Mouse (Mus musculus) induced T-regulatory cell, adult 2 months (primary cell): Measurements from ENCODE around the gene Capn5.
"Not testable (repeated sequence)": the region's sequence is repeated elsewhere in the genome, so short reads cannot be mapped to it uniquely, and the experiment has no call there.

ENCODE experiments used
- DNase-seq: peaks from one replicate; pipeline ENCODE4 v3.0.0-alpha.2; 2012; ENCODE audit warnings: low read depth

The Capn5 gene

DNA sequence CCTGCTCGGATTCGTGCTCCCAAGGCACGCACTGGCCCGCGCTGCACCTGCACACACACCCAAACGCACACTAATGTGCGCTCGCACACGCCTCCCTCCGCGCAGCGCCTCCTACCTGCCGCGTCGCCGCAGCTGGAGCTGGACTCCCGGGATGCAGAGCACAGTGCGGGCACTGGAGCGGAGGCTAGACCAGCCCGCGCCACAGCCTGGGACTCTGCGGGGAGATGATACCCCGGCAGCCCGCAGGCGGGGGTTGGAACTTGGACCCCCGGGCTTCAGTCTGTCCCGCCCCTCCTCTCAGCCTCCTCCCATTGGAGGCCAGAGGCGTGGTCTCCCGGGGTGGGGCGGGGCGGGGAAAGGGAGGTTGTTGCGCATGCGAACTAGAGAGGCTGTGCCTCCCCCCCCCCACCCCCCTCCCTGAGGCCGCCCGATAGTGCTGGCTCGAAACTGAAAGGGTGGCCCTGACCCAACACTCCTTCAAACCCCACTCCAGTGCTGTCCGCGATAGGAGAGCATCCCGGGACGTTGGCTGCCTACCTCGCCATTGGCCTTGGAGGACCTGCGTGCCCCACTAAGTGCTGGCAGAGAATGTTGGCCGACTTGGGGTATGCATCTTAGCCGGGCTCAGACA, at the start of gene Capn5:
TSS of gene Capn5 (minus strand) at position 346 of the 631 bp plus-strand sequence.
- peak; percentile 95 for DNase-seq

DNA sequence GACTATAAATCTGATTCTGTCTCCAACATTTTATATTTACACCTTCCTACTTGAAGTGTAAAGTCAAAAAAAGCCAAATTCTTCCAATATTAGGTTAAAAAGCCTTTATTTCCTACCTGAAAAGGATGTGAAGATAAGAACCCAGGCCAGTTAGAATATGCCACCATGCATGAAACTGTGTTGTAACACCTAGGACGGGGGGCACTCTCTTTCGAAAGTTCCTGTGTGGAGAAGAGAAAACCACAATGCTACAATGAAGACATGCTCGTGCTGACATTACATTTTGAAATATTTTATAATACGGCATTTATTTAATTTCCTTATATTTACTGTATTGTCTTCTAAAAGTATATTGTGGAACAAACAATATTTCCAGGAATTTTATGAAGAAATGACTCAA, 45.7 kb upstream of the Capn5 start:
- no peak for DNase-seq

DNA sequence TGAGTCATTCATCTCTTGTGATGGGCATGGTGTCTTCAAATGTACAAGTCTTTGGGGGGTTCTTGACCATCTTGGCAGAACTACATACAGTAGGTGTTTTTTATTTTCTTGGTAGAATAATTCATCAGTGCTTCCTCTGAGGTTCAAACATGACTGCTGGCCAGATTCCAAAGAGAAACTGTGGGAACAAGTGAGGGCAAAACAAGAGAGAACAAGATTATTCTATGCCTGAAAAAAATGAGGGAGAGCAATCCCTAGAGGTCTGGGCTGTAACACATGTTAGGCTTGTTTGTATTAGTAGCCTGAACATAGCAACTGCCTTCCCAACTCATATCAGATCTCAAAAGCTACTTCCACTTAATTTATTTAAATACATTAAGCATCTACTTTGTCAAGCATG, 38.6 kb upstream of the Capn5 start:
- DNase-seq = no peak

DNA sequence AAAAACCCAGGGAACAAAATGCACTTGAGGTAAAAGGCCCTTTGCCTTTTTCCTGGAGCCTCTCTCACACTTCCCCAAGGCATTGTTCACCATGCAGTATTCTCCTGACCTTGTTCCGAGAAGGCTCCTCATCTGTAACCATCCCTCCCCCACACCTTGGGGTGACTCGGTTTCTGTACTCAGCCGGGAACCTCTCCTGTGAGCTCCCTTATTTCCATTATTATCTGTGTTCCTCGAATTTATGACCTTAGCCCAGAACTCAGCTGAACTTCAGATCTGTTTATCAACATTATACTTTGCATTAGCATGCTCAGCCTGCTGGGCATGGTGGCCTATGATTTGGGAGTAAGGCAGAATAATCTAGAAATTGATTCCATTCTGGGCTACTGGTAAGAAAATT, 24.9 kb upstream of the Capn5 start:
- no peak for DNase-seq

DNA sequence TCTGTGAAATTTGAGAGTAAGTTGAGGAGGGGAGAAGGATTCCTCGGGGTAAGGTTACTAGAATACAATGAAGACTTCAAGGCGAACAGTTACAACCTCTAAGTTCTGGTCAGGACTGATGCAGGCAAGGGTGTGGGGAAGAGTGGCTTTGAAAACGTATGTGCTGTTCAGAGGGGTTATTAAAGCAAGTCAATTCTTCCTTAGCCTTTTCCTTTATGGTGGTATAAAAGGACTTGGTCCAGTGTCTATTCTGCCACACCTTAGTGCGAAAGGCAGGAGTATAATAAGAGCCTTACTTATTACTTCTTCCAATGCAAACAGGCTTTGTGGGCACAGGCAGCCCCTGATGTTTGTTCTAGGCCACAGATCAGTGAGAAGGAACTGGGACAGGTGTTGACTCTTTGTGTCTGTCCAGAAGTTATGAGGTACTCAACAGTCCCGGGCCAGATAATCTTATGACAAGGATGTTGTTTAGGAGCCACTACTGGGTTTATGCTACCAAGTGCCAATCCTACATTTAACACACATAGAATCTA, 23.5 kb upstream of the Capn5 start:
- DNase-seq = no peak

DNA sequence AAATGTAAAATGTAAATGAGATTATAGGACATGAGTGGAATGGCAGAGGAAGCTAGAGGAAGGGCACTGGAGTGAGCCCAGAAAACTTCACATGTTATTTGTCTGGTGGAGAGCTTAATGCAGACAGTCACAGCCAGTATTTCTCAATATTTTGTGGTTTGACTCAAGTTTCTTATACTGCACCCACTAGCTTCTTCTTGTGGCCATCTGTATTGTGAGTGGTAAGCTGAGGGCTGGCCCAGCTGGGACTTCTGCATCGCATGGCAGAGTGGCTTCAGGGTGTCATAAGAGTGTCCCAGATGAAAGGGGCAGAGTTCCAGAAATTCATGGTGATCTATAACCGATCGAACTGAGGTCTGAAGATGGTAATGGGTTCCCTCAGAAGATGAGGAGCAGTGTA, 22.3 kb upstream of the Capn5 start:
- no peak for DNase-seq

DNA sequence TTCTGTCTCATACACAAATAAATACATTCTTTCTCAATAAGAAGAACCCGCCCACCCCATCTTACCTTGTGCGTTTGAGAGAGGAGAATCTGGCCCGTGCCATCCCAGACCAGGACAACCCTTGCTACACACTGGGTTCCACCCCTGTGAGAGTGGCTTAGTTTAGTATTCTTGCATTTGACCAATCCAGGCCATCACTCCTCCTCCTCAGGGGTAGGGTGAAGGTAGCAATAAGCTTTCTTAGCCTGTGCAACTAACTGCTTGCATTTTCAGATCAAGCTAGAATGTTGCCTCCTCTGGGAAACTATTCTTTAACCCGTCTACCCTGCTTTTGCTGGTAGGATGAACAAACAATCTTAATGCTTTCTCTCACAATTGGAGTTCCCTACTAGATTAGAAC, 21.3 kb upstream of the Capn5 start, which contains the start of gene B3gnt6:
TSS of gene B3gnt6 (minus strand) at position 101 of the 400 bp plus-strand sequence.
- DNase-seq = no peak

DNA sequence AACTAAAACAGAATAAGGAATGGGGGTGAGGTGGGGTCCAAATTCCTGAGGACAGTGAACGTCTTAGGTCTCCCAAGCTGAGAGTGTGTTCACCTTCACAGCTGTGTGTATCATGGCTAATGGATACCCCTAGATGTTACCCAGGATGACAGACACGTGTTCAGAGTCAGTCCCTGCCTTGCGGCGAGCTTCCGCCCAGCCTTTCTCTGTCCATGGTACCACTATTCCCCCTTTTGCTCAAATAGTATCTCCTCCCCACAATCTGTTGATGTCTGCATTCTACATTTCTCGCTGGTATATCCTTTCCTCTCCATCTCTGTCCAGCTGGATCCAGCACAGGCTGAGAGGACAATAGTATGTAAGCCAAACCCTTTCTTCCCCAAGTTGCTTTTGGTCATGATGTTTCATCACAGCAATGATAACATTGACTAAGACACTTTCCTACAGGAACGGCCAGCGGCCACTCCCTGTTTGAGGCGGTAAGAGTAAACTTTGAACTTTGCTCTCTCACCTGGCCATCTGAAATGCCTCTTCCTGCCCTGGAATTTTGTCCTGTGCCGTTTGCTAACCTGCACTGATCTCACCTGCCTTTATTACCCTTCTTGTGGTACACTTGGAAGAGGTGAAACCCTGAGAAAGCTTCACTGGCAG, 17.2 kb upstream of the Capn5 start:
- DNase-seq = no peak

DNA sequence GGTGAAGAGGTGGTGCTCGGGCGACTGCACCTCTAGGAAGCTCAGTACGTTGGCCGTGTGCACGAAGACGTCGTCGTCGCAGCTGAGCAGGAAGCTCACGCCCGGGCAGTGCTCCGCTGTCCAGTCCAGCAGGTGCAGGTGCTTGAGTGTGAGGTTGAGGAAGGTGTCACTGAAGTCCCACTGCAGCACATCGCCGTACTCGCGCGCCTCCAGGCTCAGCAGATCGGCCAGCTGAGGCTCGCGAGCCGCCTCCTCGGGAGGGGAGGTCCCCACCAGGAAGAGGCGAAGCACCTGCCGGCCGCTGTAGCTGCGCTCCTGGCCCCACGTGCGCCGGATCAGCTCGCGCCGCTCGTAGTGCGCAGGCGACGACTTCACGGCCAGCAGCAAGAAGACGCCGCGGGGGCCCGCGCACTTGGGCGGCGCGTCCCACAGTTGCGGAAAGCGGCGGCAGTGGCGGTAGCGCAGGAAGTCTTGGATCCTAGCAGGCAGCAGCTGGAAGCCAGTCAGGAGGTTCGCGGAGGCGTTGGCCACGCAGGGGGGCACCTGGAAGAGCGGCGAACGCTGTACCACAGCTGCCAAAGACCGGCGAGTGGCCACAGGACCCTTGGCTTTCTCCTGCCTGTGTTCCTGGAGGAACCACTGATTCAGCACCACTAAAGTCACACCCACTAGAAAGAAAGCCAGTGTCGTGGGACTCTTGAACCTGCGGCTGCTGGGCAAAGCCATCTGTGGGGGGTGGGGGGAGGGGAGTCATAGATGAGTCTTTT, 16.1 kb upstream of the Capn5 start:
- peak; percentile 54 for DNase-seq

DNA sequence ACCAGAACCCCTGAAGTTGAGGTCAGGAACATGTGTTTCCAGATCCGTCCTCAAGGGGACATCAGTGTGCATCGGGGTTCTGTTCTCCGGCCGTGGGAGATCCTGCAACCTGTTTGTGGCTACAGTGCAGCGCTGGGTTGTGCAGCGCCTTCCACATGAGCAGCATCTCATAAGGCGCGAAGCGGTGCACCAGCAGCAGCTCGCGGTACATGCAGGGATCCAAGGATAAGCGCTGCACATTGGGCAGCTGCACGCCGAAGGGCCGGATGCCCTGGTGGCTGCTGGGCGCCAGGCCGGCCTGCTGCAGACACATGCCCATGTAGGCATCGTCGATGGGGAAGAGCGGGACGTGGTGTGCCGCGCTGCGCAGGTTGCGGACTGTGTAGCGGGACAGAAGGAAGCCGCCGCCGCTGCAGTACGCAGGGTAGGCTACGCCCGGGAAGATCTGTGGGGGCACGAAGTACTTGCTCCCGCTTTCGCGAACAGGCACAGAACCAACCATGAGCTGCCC, 15.5 kb upstream of the Capn5 start:
- DNase-seq = peak; percentile 61

DNA sequence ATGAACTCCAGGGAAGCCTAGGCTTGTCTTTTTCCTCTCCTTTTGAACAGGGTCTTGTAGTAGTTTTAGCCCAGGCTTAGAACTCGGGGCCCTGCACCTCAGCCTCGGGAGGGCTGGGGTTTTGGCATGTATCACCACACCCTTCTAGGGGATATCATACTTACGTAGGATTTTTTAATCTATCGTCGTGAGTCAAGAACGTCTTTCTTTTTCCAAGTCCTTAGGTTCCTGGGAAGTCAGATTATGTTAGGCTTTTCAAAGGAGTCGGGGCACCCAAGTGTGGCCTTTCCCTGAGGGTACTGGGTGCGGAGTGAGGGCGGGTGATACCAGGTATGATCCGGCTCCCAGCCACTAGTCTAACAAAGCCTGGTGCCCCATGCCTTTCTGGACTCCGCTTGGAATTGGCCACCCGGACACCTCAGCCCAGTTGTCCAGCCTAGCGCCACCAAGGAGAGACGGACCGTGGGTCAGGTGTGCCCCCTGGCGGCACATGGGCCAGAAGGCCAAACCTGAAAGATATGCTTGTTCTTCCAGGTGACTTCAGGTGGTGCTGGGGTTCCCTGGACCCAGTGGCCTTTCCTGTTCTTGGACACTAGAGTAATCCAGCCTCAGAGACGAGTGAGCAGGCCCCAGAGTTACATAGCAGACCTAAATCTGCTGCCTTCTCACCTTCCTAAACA, 13.6 kb upstream of the Capn5 start:
- DNase-seq = no peak

DNA sequence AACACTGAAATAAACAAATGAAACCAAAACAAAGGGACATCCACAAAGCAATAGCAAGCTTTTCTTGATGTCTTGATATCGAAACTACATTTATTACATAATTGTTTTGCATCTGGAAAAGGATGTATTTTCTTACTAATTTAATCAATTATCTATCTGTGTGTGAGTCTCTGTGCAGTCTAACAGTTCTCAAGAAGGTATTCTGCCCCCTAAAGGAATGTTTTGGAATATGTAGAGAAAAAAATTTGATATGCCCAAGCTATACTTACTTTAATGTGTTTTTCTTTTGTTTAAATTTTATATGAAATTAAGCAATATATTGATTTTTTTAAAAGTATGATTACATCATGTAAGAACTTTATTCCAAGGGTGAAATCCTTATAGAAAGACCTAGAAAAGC, 12.5 kb upstream of the Capn5 start:
- DNase-seq = peak; percentile 33

DNA sequence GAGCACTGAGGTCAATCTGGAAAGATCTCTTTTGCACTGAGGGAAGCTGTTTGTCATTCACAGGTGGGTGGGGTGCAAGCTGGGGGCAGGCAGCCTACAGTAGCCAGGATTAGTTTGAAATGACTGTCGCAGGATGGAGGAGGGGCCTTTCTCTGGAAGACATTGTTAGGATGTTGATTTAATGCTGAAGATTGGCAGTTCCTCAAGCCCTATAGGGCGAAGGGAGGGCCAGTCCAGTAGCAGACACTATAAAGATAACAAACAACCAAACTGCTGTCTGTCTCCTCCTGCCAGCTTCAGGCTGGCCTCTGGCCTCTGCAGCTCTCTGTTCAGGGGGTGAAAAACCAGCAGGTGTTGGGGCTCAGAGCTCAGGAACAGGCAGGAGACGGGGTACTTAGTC, 11.7 kb upstream of the Capn5 start:
- no peak for DNase-seq

DNA sequence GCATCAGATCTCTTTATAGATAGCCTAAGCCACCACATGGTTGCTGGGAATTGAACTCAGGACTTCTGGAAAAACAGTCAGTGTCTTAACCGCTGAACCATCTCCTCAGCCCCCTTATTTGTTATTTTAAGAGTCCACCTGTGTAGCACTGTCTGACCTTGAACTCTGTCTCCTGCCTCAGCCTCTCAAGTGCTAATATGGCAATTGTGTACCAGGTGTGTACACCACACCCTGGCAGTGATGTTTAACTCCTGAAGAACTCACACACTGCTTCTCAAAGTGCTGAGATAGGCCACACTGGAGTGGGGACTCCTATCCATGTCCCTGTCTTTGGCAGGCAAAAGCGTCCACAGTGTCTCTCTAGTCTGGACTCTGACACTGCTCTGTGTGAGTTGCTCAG, 10.6 kb upstream of the Capn5 start:
- no peak for DNase-seq

DNA sequence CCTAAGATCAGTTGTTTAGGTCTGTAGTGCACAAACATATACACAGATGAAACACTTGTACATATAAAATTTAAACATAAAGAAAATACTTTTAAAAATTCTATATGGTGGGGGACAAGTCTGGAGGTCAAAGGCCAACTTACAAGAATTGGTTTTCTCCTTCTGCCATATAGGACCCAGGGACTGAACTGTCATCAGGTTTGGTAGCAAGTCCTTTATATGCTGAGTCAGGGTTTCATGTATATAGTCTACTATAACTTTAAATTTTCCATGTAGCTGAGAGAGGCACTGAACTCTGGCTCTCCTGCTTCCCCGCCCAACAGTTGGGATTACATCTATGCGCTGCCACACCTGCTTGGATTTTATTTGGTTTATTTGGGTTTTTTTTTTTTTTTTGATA, 10.2 kb upstream of the Capn5 start:
- no peak for DNase-seq

DNA sequence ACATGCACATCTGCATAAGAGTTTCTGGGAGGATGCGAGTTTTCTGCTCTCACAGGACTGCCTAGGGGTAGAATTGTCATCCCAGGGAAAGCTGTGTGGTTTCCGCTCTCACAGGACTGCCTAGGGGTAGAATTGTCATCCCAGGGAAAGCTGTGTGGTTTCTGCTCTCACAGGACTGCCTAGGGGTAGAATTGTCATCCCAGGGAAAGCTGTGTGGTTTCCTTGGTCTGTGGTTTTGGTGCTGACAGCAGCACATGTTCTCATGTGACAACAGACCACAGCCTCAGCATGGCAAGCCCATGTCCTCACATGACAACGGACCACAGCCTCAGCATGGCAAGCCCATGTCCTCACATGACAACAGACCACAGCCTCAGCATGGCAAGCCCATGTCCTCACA, 9.3 kb upstream of the Capn5 start:
- not testable (repeated sequence) for DNase-seq

DNA sequence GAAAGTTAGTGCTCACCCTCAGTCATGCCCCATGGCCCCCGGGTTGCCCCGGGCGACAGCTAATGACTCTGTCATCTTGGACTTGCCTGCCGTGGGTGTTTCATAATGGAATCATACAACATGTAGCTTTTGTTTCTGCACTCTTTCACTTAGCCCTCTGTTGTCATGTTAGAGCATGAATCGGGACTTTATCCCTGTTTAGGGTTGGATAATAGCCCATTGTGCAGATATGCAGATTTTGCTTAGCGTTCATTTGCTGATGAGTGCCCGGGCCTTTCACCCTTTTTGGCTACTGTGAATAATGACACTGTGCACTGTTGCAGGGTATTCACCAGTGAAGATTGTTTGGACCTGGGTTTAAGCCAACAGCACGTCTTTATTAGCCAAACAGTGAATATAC, 8.6 kb upstream of the Capn5 start:
- no peak for DNase-seq

DNA sequence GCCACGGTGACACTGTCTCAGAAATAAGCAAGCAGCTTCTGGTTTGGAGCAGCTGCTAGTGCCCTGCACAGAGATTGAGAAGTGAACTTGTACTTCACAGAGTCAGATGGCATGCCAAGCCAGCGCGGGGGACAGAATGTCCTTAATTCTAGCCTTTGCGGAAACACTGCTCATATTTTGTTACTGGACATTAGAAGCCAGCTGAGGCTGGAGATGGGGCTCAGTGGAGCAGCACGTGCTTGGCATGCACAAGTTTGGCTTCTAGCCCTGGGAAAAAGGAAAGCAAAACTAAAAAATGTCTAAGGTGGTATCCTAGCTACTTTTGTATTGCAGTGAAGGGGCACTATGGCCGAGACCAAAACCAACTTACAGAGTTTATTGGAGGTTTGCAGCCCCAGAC, 7.3 kb upstream of the Capn5 start:
- DNase-seq = no peak

DNA sequence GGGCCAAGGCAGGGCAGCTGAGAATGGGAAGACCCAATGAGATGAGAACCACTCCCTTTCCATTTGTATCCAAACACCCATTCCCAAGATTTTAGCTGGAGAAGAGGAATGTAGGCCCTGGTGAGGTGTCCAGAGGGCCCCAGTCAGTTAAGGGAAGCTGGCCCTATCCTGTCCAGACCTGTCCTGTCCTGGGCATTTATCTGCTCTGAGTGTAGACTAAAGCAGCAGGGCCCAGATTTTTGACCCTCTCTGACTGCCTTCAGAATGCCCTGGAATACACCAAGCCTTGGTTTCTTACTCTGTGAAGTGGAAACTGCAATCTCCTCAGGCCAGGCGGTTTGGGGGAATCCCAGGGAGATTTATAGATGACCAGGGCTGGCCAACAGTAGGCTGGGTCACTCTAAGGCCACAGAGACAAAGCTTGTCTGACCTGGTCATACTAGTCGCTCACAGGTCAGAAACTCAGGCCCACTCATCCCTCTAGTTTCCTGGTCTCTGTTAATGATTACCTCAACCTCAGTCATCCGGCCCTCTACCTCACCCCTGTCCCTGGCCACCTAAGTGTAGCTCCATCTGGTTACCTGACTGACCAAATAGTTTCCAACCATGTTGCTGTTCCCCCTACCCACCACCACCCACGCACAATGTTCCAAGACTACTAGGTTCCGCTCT, 622 bp upstream of the Capn5 start:
- no peak for DNase-seq

DNA sequence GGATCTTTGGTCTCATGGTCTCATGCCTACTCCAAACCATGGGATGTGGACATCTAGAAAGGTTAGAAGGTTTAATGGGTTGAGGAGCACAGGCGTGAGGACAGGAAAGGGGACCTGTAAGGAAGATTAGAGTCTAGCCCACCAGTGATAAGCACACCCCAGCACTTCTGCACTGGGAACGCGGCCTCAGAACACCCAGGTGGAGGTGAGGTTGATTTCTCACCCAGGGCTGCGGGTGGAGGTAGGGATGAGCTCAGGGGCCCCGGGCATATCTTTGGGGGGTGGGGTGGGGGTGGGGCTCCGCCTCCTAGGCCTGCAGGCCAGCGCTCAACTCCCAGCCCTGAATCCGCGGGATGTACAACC, 527 bp downstream of the Capn5 start:
- no peak for DNase-seq

DNA sequence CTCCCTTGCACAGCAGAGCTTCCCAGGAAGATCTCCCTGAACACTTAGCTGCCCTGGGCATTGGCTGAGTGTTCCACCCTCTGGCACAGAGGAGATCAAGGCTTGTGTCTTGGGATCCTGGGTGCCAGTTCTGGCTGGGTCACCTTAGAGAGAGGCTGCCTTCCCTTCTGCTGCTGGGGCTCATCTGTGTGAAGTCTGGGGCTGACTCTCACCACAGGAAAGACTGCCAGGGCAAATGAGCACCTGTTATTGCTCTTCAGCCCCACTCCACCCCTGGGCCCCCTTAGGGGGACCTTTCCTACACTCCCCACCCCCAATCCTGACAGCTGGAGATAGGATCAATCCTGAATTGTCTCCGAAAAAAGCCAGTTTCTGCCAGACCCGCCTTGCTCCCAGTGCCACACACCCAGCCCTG, 996 bp downstream of the Capn5 start:
- peak; percentile 29 for DNase-seq
